ENCODE assay signal across 29 mouse cellular contexts in genomic region chr13:98809087-98809486, GRCm38 (mm10). TPM values are rescaled to one million over a fixed set of nuclear protein-coding genes. Genes with fewer than 3 reads are reported as not detected.
DNase-seq lines count a peak whose midpoint lies in the region; ATAC-seq and TF ChIP-seq lines count a peak whose summit lies in the region.
"Had no signal": no experiment of that assay in that cellular context is flagged by ENCODE, and none has a peak within 500 bp of the region (broad histone marks: within the 10 kb centered on the region; RNA-seq: fewer than 3 reads in every experiment).

No protein-coding gene starts in this region.

- 73% methylated on average over 1 of the region's 1 CpGs for WGBS in kidney, postnatal 0 days
- WGBS in lung, postnatal 0 days: 85% methylated on average over 1 of the region's 1 CpGs

- no peak overlapping the region for H3K4me2 ChIP-seq in kidney, postnatal 0 days (ENCODE audit: low read length)
- H3K4me2 ChIP-seq in lung, postnatal 0 days (replicated peaks; ENCODE audit: low read depth, low read length): no peak overlapping the region
- H3K4me2 ChIP-seq: embryonic facial prominence, embryonic 15.5 days; heart, embryonic 15.5 days; hindbrain, embryonic 12.5 days; kidney, embryonic 15.5 days; limb, embryonic 15.5 days; lung, embryonic 15.5 days had no signal

- no peak for TF ChIP-seq EP300 in lung, postnatal 0 days (IDR thresholded peaks at IDR 0.05)

- H3K9me3 ChIP-seq in kidney, postnatal 0 days (replicated peaks; ENCODE audit: low read length): no peaks in the 10 kb centered on the region
- H3K9me3 ChIP-seq in lung, postnatal 0 days (ENCODE audit: low read length): no peaks in the 10 kb centered on the region
- H3K9me3 ChIP-seq: embryonic facial prominence, embryonic 10.5 days; embryonic facial prominence, embryonic 15.5 days; heart, embryonic 10.5 days; heart, embryonic 15.5 days; hindbrain, embryonic 12.5 days; kidney, embryonic 15.5 days; limb, embryonic 10.5 days; limb, embryonic 15.5 days; lung, embryonic 15.5 days had no signal

- 0 out of 2 replicates have a peak, but pooled peaks cover 3% of the 10 kb centered on the region for H3K4me1 ChIP-seq in kidney, postnatal 0 days (replicated peaks; ENCODE audit: insufficient read depth, low read length)
- no peaks in the 10 kb centered on the region; the same call in 1 of the 2 replicates for H3K4me1 ChIP-seq in lung, postnatal 0 days (ENCODE audit: insufficient read depth, low read depth, low read length)

- H3K27me3 ChIP-seq in kidney, postnatal 0 days (ENCODE audit: insufficient read depth, low read length): no peaks in the 10 kb centered on the region
- H3K27me3 ChIP-seq in lung, postnatal 0 days (replicated peaks; ENCODE audit: insufficient read depth, low read length): no peaks in the 10 kb centered on the region
- H3K27me3 ChIP-seq: embryonic facial prominence, embryonic 15.5 days; heart, embryonic 15.5 days; hindbrain, embryonic 12.5 days; kidney, embryonic 15.5 days; limb, embryonic 15.5 days; lung, embryonic 15.5 days had no signal

- no peak overlapping the region for H3K4me3 ChIP-seq in gastrocnemius, adult 2 months
- H3K4me3 ChIP-seq in kidney, postnatal 0 days (replicated peaks; ENCODE audit: low read depth, low read length): no peak overlapping the region
- no peak overlapping the region for H3K4me3 ChIP-seq in lung, postnatal 0 days (ENCODE audit: low read depth, low read length)
- H3K4me3 ChIP-seq: embryonic facial prominence, embryonic 10.5 days; embryonic facial prominence, embryonic 15.5 days; heart, embryonic 10.5 days; heart, embryonic 15.5 days; hindbrain, embryonic 12.5 days; kidney, embryonic 15.5 days; limb, embryonic 10.5 days; limb, embryonic 15.5 days; lung, embryonic 15.5 days had no signal

- H3K27ac ChIP-seq in gastrocnemius, adult 2 months: no peak overlapping the region; the same call in 1 of the 2 replicates
- no peak overlapping the region for H3K27ac ChIP-seq in kidney, postnatal 0 days
- no peak overlapping the region for H3K27ac ChIP-seq in lung, postnatal 0 days (ENCODE audit: low read length)
- H3K27ac ChIP-seq: embryonic facial prominence, embryonic 10.5 days; embryonic facial prominence, embryonic 15.5 days; heart, embryonic 10.5 days; heart, embryonic 15.5 days; hindbrain, embryonic 12.5 days; hindbrain, postnatal 0 days; kidney, embryonic 15.5 days; limb, embryonic 10.5 days; limb, embryonic 15.5 days; lung, embryonic 15.5 days had no signal

- no peak for ATAC-seq in kidney, postnatal 0 days (replicated peaks; ENCODE audit: low FRiP score, low read depth)
- ATAC-seq in lung, postnatal 0 days: no peak
- ATAC-seq: forebrain, embryonic 14.5 days; hindbrain, postnatal 0 days; intestine, embryonic 16.5 days had no signal

- no peak overlapping the region for H3K9ac ChIP-seq in kidney, postnatal 0 days (ENCODE audit: low read depth, low read length)
- H3K9ac ChIP-seq in lung, postnatal 0 days (replicated peaks; ENCODE audit: low read depth): no peak overlapping the region
- H3K9ac ChIP-seq: embryonic facial prominence, embryonic 15.5 days; heart, embryonic 15.5 days; hindbrain, embryonic 12.5 days; kidney, embryonic 15.5 days; limb, embryonic 15.5 days; lung, embryonic 15.5 days had no signal

- DNase-seq in gastrocnemius, adult 2 months: no peak
- DNase-seq in gastrocnemius, adult 18-20 months (ENCODE audit: low spot score): no peak
- no peak for DNase-seq in kidney, postnatal 0 days (ENCODE audit: low spot score)
- no peak for DNase-seq in kidney, postnatal 36 days
- DNase-seq in lung, postnatal 0 days (ENCODE audit: low spot score): no peak
- no peak for DNase-seq in lung, postnatal 14 days
- DNase-seq in adrenal gland, postnatal 36 days: no peak
- DNase-seq: adrenal gland, adult 2 months; cerebellum, adult 8-10 months; cerebellum, postnatal 25 days; gastrocnemius, postnatal 36 days; heart, postnatal 36 days; kidney, postnatal 4 days; lung, postnatal 4 days; midbrain, embryonic 14.5 days; thymus, adult 2 months; thymus, postnatal 4 days had no signal

- H3K36me3 ChIP-seq in kidney, postnatal 0 days (ENCODE audit: insufficient read depth, low read length): 0 out of 2 replicates have a peak, but pooled peaks cover 3% of the 10 kb centered on the region
- H3K36me3 ChIP-seq in lung, postnatal 0 days (ENCODE audit: insufficient read depth, low read length): no peaks in the 10 kb centered on the region

- TF ChIP-seq CTCF in gastrocnemius, adult 2 months (IDR thresholded peaks at IDR 0.05): peak; percentile 16; the same call in 1 of the 2 replicates
- TF ChIP-seq CTCF in kidney, postnatal 0 days (IDR thresholded peaks at IDR 0.05; ENCODE audit: low read depth): 0 out of 2 replicates have a peak, but pooled peaks have one; percentile 10
- TF ChIP-seq CTCF in lung, postnatal 0 days (IDR thresholded peaks at IDR 0.05): 0 out of 2 replicates have a peak, but pooled peaks have one; percentile 18

- intact Hi-C loops in gastrocnemius, adult 2 months (cut with DNase I): no loop called here

RNA-seq across cellular contexts. Expression of gene Fcho2, which starts 6.2 kb away (rescaled TPM):
- total RNA-seq in gastrocnemius, adult 2 months (2021): 10 to 100 TPM; 21.2 to 26.9 TPM
- 10 to 100 TPM; 21.3 to 26.3 TPM for total RNA-seq in gastrocnemius, adult 18-20 months (2021)
- polyA plus RNA-seq in kidney, postnatal 0 days (2015; fragmentation: Nextera tagmentation; extraction: Ambion mirVana): 33.0 and 33.5 TPM in 2 replicates
- polyA plus RNA-seq in lung, postnatal 0 days (2015; fragmentation: Nextera tagmentation; extraction: Ambion mirVana): 45.9 and 54.8 TPM in 2 replicates
- 10 to 100 TPM; 47.1 to 51.0 TPM for total RNA-seq in adrenal gland, postnatal 36 days (2021)
